Mouse (Mus musculus) T-helper 17 cell (primary cell): Measurements from ENCODE around the gene Fut4.

Experiments used
- in situ Hi-C, 2 experiments: fragments of 300-600 bp; cut with MboI, MseI; formaldehyde crosslinking; loops; 1 replicate in 1 of 2; 2 replicates in 1 of 2; pipeline ENCODE4 v1.15.1; 2025; ENCODE audit warnings: high pct_unique_total_duplicates in 2 of 2

Gene Fut4

GRCm38 (mm10) chr9:14752001-14752522, at the start of gene Fut4:
Gene Fut4 (minus strand): TSS chr9:14752393.
- in situ Hi-C loops: loop anchor here in 1 of 2 experiments (5.0 to 25.0 kb wide), 2 partner anchors 960 to 1085 kb away; partner anchors contain the start of gene Slc36a4

- in situ Hi-C loops: loop anchor here in 1 of 2 experiments (25.0 kb wide), 1 partner anchor 925 kb away; the partner anchor contains the start of gene Slc36a4
Measured at GRCm38 (mm10) chr9:14787356-14787755, 35.2 kb upstream of the Fut4 start.

DNA sequence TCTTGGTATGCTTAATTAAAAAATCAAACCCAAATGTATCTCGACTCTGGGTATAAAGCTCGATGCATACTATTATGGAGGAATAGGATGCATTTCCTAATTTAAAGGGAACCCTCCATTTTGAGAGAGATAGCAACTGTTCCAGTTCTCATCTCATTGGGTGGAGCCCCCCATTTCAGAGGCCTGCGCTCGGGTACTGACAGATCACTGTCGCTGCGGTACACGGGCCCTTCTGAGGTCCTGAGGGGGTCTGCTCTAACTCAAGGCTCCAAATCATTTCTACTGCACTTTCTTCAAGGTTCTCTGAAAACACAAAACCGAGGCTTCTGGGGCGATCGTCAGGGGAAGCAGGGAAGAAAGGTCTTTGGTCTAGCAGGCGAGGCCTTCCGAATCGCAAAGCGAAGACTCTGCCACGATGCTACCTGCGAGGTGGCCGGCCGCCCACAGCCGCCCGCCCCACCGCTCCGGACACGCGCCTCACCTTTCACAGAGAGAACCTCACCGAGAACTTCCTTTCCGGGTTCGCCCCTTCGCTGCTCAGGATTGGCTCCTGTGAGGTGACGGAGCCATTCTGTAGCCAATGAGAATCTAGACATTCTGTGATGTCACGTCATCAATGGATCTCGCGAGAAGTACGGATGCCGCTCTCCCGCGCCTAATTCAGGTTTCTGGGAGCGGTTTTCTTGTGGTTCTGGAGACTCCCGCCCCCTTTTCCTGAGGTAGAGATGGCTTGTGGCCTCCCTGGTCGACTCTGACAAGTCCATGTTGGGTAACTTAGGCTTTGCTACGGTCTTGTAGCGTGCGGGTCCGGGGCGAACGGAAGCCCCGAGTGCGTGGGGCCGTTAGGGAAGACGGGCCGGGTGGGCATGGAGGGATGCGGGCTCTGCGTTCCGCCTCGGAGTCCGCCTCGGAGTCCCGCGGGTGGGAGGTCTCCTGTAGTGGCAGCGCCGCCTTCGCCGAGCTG, 32.1 kb upstream of the Fut4 start, which contains the start of the genes Mre11a and Ankrd49:
Mre11a (plus strand) TSS at position 616 of the 964 bp plus-strand sequence.
Ankrd49 (minus strand) TSS at position 818 of the 964 bp plus-strand sequence.
- in situ Hi-C loops: loop anchor here in 1 of 2 experiments (25.0 kb wide), 1 partner anchor 928 kb away; the partner anchor contains the start of gene Slc36a4

DNA sequence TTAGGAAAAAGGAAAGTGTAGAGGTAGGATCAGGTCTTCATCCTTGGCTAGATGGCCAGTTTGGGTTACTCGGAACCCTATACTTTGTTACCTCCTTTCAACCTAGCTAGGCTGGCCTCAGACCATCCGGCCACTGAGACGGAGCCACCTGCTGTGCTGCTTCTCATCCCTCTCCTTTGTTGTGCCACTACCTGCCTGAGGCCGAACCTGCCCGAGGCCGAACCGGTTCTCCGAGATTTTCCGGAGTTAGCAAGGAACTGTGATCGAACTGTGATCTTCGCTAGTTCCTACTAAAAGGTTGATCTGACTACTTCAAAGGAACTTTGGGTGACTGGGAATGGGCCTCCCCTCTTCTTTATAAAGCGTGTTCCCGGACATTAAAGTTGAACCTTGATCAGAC, 26.1 kb upstream of the Fut4 start:
- in situ Hi-C loops: loop anchor here in 1 of 2 experiments (25.0 kb wide), 1 partner anchor 934 kb away; the partner anchor contains the start of gene Slc36a4

GRCm38 (mm10) chr9:14773813-14774212, 21.6 kb upstream of the Fut4 start:
- in situ Hi-C loops: loop anchor here (5.0 to 25.0 kb wide), 3 partner anchors 243 to 938 kb away; partner anchors contain the start of gene Slc36a4 (in 1 of the 2)

DNA sequence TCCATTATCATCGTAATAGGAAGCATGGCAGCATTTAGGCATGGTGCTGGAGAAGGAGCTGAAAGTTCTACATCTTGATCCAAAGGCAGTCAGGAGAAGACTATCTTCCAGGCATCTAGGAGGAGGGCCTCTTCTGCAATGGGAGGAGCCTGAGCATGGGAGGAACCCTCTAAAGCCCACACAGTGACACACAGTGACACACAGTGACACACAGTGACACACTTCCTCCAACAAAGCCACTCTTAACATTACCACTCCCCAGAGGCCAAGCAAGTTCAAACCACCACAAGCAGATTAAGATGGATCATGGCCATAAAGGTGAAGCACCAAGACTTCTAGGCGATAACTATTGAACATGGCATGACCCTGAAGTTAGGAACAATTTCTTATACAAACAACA, 19.9 kb upstream of the Fut4 start:
- in situ Hi-C loops: loop anchor here (5.0 to 25.0 kb wide), 3 partner anchors 245 to 940 kb away; partner anchors contain the start of gene Slc36a4 (in 1 of the 2)

- in situ Hi-C loops: loop anchor here (5.0 to 25.0 kb wide), 3 partner anchors 246 to 941 kb away; partner anchors contain the start of gene Slc36a4 (in 1 of the 2)
Measured at GRCm38 (mm10) chr9:14770803-14771471, 18.7 kb upstream of the Fut4 start, which contains the start of gene 1700012B09Rik. Gene 1700012B09Rik (minus strand): TSS chr9:14771030.

- in situ Hi-C loops: loop anchor here (5.0 to 25.0 kb wide), 3 partner anchors 247 to 942 kb away; partner anchors contain the start of gene Slc36a4 (in 1 of the 2)
Measured at GRCm38 (mm10) chr9:14769811-14770210, 17.6 kb upstream of the Fut4 start.

GRCm38 (mm10) chr9:14764765-14765164, 12.6 kb upstream of the Fut4 start:
- in situ Hi-C loops: loop anchor here (5.0 to 25.0 kb wide), 2 partner anchors 62 to 948 kb away; partner anchors contain the start of gene Slc36a4 (in 1 of the 2)

DNA sequence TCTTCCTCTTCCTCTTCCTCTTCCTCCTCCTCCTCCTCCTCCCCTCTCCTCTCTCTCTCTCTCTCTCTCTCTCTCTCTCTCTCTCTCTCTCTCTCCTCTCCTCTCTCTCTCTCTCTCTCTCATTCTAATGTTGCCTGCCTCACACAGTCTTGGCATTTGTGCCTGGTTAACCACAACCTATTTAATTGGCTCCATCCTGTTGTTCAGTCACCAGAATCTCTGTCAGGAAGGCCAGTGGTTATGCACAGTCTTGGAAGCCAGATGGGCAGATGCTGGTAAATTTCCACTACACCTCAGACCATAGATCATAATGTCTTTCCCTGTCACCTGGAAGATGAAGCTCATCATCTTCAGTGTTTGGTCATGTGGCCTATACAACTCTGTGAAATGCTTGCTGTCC, 7.1 kb upstream of the Fut4 start:
- in situ Hi-C loops: loop anchor here in 1 of 2 experiments (25.0 kb wide), 1 partner anchor 953 kb away; the partner anchor contains the start of gene Slc36a4

- in situ Hi-C loops: loop anchor here in 1 of 2 experiments (25.0 kb wide), 1 partner anchor 954 kb away; the partner anchor contains the start of gene Slc36a4
Measured at GRCm38 (mm10) chr9:14758590-14758989, 6.4 kb upstream of the Fut4 start.

- in situ Hi-C loops: loop anchor here in 1 of 2 experiments (5.0 to 25.0 kb wide), 2 partner anchors 958 to 1087 kb away; partner anchors contain the start of gene Slc36a4
Measured at GRCm38 (mm10) chr9:14754469-14754868, 2.3 kb upstream of the Fut4 start.

DNA sequence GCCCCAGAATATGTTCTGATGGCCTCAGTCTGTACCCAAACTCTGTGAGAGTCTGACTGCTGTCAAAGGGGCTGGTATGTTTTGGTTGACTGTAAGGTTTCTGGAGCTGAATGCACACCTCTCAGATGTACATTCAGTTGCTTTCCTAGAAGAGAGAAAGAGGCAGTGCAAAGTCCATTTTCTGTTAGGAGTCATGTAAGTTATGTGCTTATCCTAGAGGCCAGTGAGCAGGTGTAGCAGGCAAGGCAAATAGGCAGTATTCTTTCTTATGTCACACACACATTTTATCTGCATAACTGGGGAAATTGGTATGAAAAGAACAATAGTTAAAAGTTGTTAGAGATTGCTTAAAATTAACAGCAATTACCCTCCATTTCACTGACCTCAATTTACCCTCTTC, 1.8 kb upstream of the Fut4 start:
- in situ Hi-C loops: loop anchor here in 1 of 2 experiments (5.0 to 25.0 kb wide), 2 partner anchors 958 to 1087 kb away; partner anchors contain the start of gene Slc36a4

- in situ Hi-C loops: loop anchor here in 1 of 2 experiments (5.0 to 25.0 kb wide), 2 partner anchors 961 to 1084 kb away; partner anchors contain the start of gene Slc36a4
Measured at GRCm38 (mm10) chr9:14751503-14752000, 641 bp downstream of the Fut4 start.

- in situ Hi-C loops: loop anchor here in 1 of 2 experiments (5.0 to 25.0 kb wide), 2 partner anchors 961 to 1084 kb away; partner anchors contain the start of gene Slc36a4
Measured at GRCm38 (mm10) chr9:14750901-14751502, 1.2 kb downstream of the Fut4 start.

DNA sequence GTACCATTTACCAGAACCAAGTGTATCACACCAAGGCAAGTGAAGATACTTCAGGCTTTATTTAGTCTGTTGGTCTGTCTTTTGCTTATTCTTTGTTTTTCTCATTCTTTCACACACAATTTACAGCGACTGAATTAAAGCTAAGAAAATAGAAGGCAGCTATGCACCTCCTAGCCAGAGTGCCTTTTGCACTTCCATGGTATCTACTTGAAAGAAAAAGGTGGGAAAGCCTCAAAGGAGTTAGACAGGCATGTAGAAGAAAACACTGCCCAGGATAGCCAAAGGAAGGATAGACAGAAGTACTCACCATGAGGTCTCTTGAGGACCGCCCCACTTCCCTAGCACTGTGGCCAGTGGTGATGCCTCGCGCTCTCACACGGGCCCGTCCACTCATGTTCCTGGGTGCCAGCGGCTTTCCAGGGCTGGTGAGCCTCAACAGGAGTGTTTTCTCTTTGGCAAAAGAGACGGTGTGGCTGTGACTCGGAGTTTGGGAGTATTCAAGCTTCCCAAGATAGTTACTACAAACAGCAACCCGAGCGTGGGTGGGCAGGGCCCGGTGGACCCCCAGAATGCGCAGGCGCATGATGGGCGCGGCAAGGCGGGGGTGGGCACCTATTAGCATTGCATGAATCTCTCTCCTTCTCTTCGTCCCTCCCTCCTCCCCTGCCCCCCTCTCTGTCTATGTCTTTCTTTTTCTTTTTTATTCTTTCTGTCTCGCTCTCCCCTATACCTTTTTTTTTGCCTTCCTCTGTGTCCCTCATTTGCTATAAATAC, 11.9 kb downstream of the Fut4 start, which contains the start of gene Piwil4:
Piwil4 (minus strand) TSS at position 583 of the 774 bp plus-strand sequence.
- in situ Hi-C loops: loop anchor here in 1 of 2 experiments (10.0 kb wide), 1 partner anchor 754 kb away; the partner anchor contains the start of gene Smco4

- in situ Hi-C loops: loop anchor here in 1 of 2 experiments (10.0 kb wide), 1 partner anchor 755 kb away; the partner anchor contains the start of gene Smco4
Measured at GRCm38 (mm10) chr9:14739498-14740150, 12.6 kb downstream of the Fut4 start.
